Mouse (Mus musculus) liver, embryonic 14.5 days (tissue): ENCODE measurements around the gene Cbx4.

ENCODE experiments used
- CTCF ChIP-seq: IDR thresholded peaks from 2 replicates; pipeline ENCODE4 v1.5.1; 2016; ENCODE audit warnings: antibody characterized with exemption, low read depth, control low read depth
- EP300 ChIP-seq: IDR thresholded peaks from 2 replicates; pipeline ENCODE4 v1.6.1; 2016; ENCODE audit warnings: antibody characterized with exemption, low read depth

GRCm38 (mm10) chr11:119125929-119126861 is 40.2 kb upstream of the Cbx4 start:
- TF ChIP-seq CTCF, result peak; percentile 59
- no peak for TF ChIP-seq EP300
